8 mouse cellular contexts compared by ENCODE assay signal in the genomic region with DNA sequence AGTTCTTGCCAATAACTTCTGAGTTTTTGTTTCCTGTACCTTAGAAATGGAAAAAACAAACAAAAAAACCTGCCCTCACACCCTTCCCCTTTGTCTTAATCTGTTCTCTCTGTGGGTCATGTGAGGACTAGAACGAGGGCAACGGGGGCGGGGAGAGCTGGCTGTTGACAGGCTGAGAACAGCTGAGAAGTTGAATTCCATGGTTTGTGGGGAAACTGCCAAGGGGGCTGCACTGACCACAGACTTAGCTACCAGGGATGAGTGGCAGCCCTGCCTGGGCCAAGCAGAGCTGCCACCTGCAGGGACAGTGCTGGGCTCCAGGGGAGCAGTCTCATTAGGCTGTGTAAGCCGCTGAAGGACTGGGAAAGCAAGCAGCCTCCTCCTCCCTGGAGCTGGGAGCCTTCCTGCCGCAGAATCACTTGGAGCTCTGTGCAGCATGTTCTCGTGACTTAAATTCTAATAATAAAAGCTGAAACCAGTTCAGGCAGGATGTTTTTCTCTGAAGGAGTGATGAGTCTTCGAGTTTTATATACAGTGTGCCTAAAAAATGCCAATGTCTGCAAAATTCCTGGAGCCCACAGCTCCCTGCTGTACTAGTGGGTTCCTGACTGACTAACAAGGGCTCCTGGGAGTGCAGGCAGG.
DNase-seq lines count a peak whose midpoint lies in the region; ATAC-seq lines count a peak whose summit lies in the region.

No protein-coding gene starts in this region.

- H3K9me3 ChIP-seq in liver, embryonic 15.5 days (replicated peaks), result no peaks in the 10 kb centered on the region
- H3K9me3 ChIP-seq in neural tube, embryonic 13.5 days, result no peaks in the 10 kb centered on the region

- peak; percentile 80 for DNase-seq in 3T3-L1 (ENCODE audit: low read depth, low spot score)
- DNase-seq in heart, postnatal 36 days, result peak; percentile 71 to 85
- DNase-seq in layer of hippocampus, adult 18-20 months (ENCODE audit: low spot score in 2 of 2), result peak; percentile 54 to 80
- peak; percentile 52 for DNase-seq in thymus, postnatal 4 days

- intact Hi-C loops in heart, postnatal 36 days (cut with DNase I), result no loop called here

- no peak overlapping the region for H3K9ac ChIP-seq in liver, embryonic 15.5 days
- H3K9ac ChIP-seq in neural tube, embryonic 13.5 days, result no peak overlapping the region

- peaks cover 14% of the 10 kb centered on the region; the same call in 1 of the 2 replicates for H3K4me1 ChIP-seq in liver, embryonic 15.5 days (replicated peaks)
- peaks cover 12% of the 10 kb centered on the region for H3K4me1 ChIP-seq in neural tube, embryonic 13.5 days (replicated peaks)

- H3K36me3 ChIP-seq in liver, embryonic 15.5 days (replicated peaks), result peaks cover 11% of the 10 kb centered on the region; the same call in 1 of the 2 replicates
- H3K36me3 ChIP-seq in neural tube, embryonic 13.5 days, result peaks cover 18% of the 10 kb centered on the region

- ATAC-seq in cerebellum, adult (ENCODE audit: insufficient number of reproducible peaks, low FRiP score, low TSS enrichment), result peak; percentile 64
- ATAC-seq in frontal cortex, adult (ENCODE audit: low TSS enrichment), result peak; percentile 94
- peak; percentile 47; the same call in 1 of the 2 replicates for ATAC-seq in liver, embryonic 15.5 days (ENCODE audit: insufficient read depth)
- ATAC-seq in neural tube, embryonic 13.5 days (ENCODE audit: low read depth), result 0 out of 2 replicates have a peak, but pooled peaks have one; percentile 59

- no peak overlapping the region for H3K4me3 ChIP-seq in liver, embryonic 15.5 days (replicated peaks)
- no peak overlapping the region for H3K4me3 ChIP-seq in neural tube, embryonic 13.5 days

- 35% methylated on average over 7 of the region's 7 CpGs for WGBS in liver, embryonic 15.5 days (ENCODE audit: insufficient replicate concordance)
- WGBS in neural tube, embryonic 13.5 days, result 43% methylated on average over 7 of the region's 7 CpGs

- H3K4me2 ChIP-seq in liver, embryonic 15.5 days, result no peak overlapping the region
- no peak overlapping the region for H3K4me2 ChIP-seq in neural tube, embryonic 13.5 days

- H3K27ac ChIP-seq in liver, embryonic 15.5 days (replicated peaks), result peak overlapping the region; percentile 61
- peak overlapping the region; percentile 59 for H3K27ac ChIP-seq in neural tube, embryonic 13.5 days (replicated peaks)

- H3K27me3 ChIP-seq in liver, embryonic 15.5 days, result no peaks in the 10 kb centered on the region
- H3K27me3 ChIP-seq in neural tube, embryonic 13.5 days, result no peaks in the 10 kb centered on the region
